Comparison of ENCODE assay signal across 12 mouse cellular contexts in the genomic region with DNA sequence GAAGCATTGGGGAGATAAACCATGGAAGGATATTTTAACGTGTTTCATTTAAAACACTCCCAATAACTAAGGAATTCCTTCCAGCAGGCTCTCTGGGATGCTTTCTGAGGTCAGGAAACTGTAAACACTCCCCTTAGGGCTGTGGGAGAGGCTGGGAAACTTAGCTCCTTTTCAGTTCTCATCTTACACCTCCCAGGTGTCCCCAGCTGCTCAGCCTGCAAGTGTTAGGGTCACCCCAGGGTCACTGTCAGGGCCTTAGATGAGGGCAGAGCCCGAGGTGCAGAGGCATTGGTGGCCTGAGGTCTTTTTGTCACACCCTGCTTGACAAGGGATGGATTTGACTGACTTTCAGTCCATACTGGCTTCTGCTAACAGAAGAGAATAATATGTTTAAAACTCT. TPM values are rescaled to one million over a fixed set of nuclear protein-coding genes. Genes with fewer than 3 reads are reported as not detected.
A peak's percentile ranks its signal among the peaks of the same experiment; 100 is the strongest.
DNase-seq lines count a peak whose midpoint lies in the region; ATAC-seq and TF ChIP-seq lines count a peak whose summit lies in the region.
"Had no signal": no experiment of that assay in that cellular context is flagged by ENCODE, and none has a peak within 500 bp of the region (broad histone marks: within the 10 kb centered on the region; RNA-seq: fewer than 3 reads in every experiment).

No protein-coding gene starts in this region.

- no peaks in the 10 kb centered on the region for H3K27me3 ChIP-seq in kidney, embryonic 16.5 days (ENCODE audit: insufficient read depth, low read length)
- H3K27me3 ChIP-seq in embryonic facial prominence, embryonic 10.5 days (replicated peaks; ENCODE audit: low read depth, poor library complexity, severe bottlenecking), result no peaks in the 10 kb centered on the region
- no peaks in the 10 kb centered on the region for H3K27me3 ChIP-seq in stomach, embryonic 14.5 days (ENCODE audit: control insufficient read depth, insufficient read depth, low read length)
- H3K27me3 ChIP-seq: liver, embryonic 15.5 days had no signal

- H3K4me2 ChIP-seq in kidney, embryonic 16.5 days (replicated peaks; ENCODE audit: low read depth, low read length), result no peak overlapping the region
- peak overlapping the region; percentile 11; the same call in 1 of the 2 replicates for H3K4me2 ChIP-seq in stomach, embryonic 14.5 days (replicated peaks; ENCODE audit: low read depth, low read length)
- H3K4me2 ChIP-seq: liver, embryonic 15.5 days had no signal

- H3K27ac ChIP-seq in kidney, embryonic 16.5 days (ENCODE audit: low read length), result peak overlapping the region; percentile 72
- H3K27ac ChIP-seq in embryonic facial prominence, embryonic 10.5 days (replicated peaks), result peak overlapping the region; percentile 55
- peak overlapping the region; percentile 38 for H3K27ac ChIP-seq in embryonic fibroblast, embryonic 13.5 days (ENCODE audit: insufficient read depth, low read length)
- H3K27ac ChIP-seq in stomach, embryonic 14.5 days (ENCODE audit: low read length), result peak overlapping the region; percentile 90
- H3K27ac ChIP-seq: left cerebral cortex, adult 2 months; liver, embryonic 15.5 days had no signal

- 0 out of 2 replicates have a peak overlapping the region, but pooled peaks have one; percentile 41 for H3K9ac ChIP-seq in kidney, embryonic 16.5 days (replicated peaks; ENCODE audit: low read length)
- H3K9ac ChIP-seq in stomach, embryonic 14.5 days (replicated peaks; ENCODE audit: low read depth, low read length), result no peak overlapping the region
- H3K9ac ChIP-seq: liver, embryonic 15.5 days had no signal

- H3K4me1 ChIP-seq in kidney, embryonic 16.5 days (ENCODE audit: insufficient read depth, low read length), result peaks cover 61% of the 10 kb centered on the region
- peaks cover 67% of the 10 kb centered on the region for H3K4me1 ChIP-seq in embryonic facial prominence, embryonic 10.5 days
- H3K4me1 ChIP-seq in embryonic fibroblast, embryonic 13.5 days (ENCODE audit: control insufficient read depth, insufficient read depth, low read length), result peaks cover 24% of the 10 kb centered on the region
- H3K4me1 ChIP-seq in stomach, embryonic 14.5 days (ENCODE audit: control insufficient read depth, insufficient read depth, low read length), result peaks cover 52% of the 10 kb centered on the region
- H3K4me1 ChIP-seq: liver, embryonic 15.5 days had no signal

- H3K9me3 ChIP-seq in kidney, embryonic 16.5 days (ENCODE audit: low read length), result no peaks in the 10 kb centered on the region
- no peaks in the 10 kb centered on the region for H3K9me3 ChIP-seq in embryonic facial prominence, embryonic 10.5 days
- H3K9me3 ChIP-seq in stomach, embryonic 14.5 days (ENCODE audit: control insufficient read depth, low read depth, low read length), result no peaks in the 10 kb centered on the region
- H3K9me3 ChIP-seq: liver, embryonic 15.5 days had no signal

- H3K4me3 ChIP-seq in kidney, embryonic 16.5 days (ENCODE audit: low read length), result no peak overlapping the region
- H3K4me3 ChIP-seq in embryonic facial prominence, embryonic 10.5 days, result no peak overlapping the region
- no peak overlapping the region for H3K4me3 ChIP-seq in embryonic fibroblast, embryonic 13.5 days (ENCODE audit: insufficient read depth, low read length)
- no peak overlapping the region for H3K4me3 ChIP-seq in stomach, embryonic 14.5 days (ENCODE audit: low read depth, low read length)
- H3K4me3 ChIP-seq: left cerebral cortex, adult 2 months; liver, embryonic 15.5 days had no signal

- no peak for TF ChIP-seq POLR2A in embryonic fibroblast, embryonic 13.5 days (IDR thresholded peaks at IDR 0.05; ENCODE audit: low read depth, low read length)

- no peak for DNase-seq in kidney, adult 9 months
- DNase-seq in embryonic facial prominence, embryonic 10.5 days (ENCODE audit: low spot score), result peak; percentile 55
- no peak for DNase-seq in gastrocnemius, postnatal 4 days (ENCODE audit: low spot score in 2 of 2)
- no peak for DNase-seq in natural killer cell, adult 2 months (ENCODE audit: low spot score in 2 of 2)
- DNase-seq: cerebellum, adult 9-10 months had no signal

- TF ChIP-seq CTCF in embryonic fibroblast, embryonic 13.5 days (IDR thresholded peaks at IDR 0.05; ENCODE audit: borderline replicate concordance, insufficient read depth, low read length), result no peak

- no peak for ATAC-seq in kidney, embryonic 16.5 days (ENCODE audit: low FRiP score, low TSS enrichment)
- ATAC-seq in stomach, embryonic 14.5 days (ENCODE audit: insufficient number of reproducible peaks, insufficient read depth, low FRiP score, low read depth), result no peak
- ATAC-seq: activated CD4-positive, CD25-positive, alpha-beta regulatory T cell, adult 4 months had no signal

- H3K36me3 ChIP-seq in kidney, embryonic 16.5 days (ENCODE audit: insufficient read depth, low read length), result no peaks in the 10 kb centered on the region
- H3K36me3 ChIP-seq in embryonic facial prominence, embryonic 10.5 days (replicated peaks), result 0 out of 2 replicates have a peak, but pooled peaks cover 12% of the 10 kb centered on the region
- no peaks in the 10 kb centered on the region; the same call in 1 of the 2 replicates for H3K36me3 ChIP-seq in stomach, embryonic 14.5 days (ENCODE audit: control insufficient read depth, insufficient read depth, low read length)
- H3K36me3 ChIP-seq: liver, embryonic 15.5 days had no signal

- 7% methylated on average over 2 of the region's 2 CpGs for WGBS in kidney, embryonic 16.5 days
- 3% methylated on average over 2 of the region's 2 CpGs for WGBS in embryonic facial prominence, embryonic 10.5 days
- 2% methylated on average over 2 of the region's 2 CpGs for WGBS in stomach, embryonic 14.5 days

RNA-seq across cellular contexts. Expression of a gene that starts 35.8 kb away (rescaled TPM):
- 120 and 126 TPM in 2 replicates for polyA plus RNA-seq in kidney, embryonic 16.5 days (2015; fragmentation: Nextera tagmentation; extraction: Ambion mirVana)
- 62.7 and 70.3 TPM in 2 replicates for polyA plus RNA-seq in embryonic facial prominence, embryonic 10.5 days (2016; fragmentation: Nextera tagmentation; extraction: Ambion mirVana)
- 230 and 242 TPM in 2 replicates for polyA plus RNA-seq in embryonic fibroblast, embryonic 13.5 days (2011; ENCODE audit: insufficient read length, low read depth, missing spikeins)
- 128 and 135 TPM in 2 replicates for polyA plus RNA-seq in stomach, embryonic 14.5 days (2014; fragmentation: Nextera tagmentation; extraction: Ambion mirVana)
- 10 to 100 TPM; 73.8 to 77.9 TPM for total RNA-seq in gastrocnemius, postnatal 4 days (2021)
- total RNA-seq: megakaryocyte, adult 5-6 weeks had no signal
- polyA plus RNA-seq: activated CD4-positive, CD25-positive, alpha-beta regulatory T cell, adult 4 months had no signal

Comparison
In these comparisons a context has a peak if more than half of its experiments do, and no peak if none do; other contexts are left out.
1. H3K27ac ChIP-seq: peak in every context shown above with its lines; median percentile 90 in stomach, embryonic 14.5 days; 72 in kidney, embryonic 16.5 days; 55 in embryonic facial prominence, embryonic 10.5 days; 38 in embryonic fibroblast, embryonic 13.5 days.